ENCODE assay signal across 15 mouse cellular contexts in the genomic region with DNA sequence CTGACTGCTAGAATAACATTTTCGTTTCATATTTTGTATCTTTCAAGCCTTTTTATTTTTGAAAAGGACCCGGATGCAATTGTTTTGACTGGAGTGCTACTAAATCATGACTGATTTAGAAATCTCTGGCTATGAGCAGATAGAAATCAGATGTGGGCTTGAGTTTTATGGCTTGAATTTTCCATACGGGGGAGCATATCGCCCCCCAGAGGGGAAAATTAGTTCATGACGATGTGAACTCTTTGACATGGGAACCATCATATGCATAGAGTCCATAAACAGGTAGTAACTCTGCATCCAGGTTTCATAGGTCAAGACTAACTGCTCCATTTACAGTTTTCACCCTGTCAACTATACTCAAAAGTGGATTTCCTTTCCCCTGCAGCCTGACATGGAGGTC. TPM values are rescaled to one million over a fixed set of nuclear protein-coding genes. Genes with fewer than 3 reads are reported as not detected.
A peak's percentile ranks its signal among the peaks of the same experiment; 100 is the strongest.
DNase-seq lines count a peak whose midpoint lies in the region; ATAC-seq and TF ChIP-seq lines count a peak whose summit lies in the region.
"Had no signal": no experiment of that assay in that cellular context is flagged by ENCODE, and none has a peak within 500 bp of the region (broad histone marks: within the 10 kb centered on the region; RNA-seq: fewer than 3 reads in every experiment).

No protein-coding gene starts in this region.

- TF ChIP-seq CTCF in gastrocnemius, adult 2 months (IDR thresholded peaks at IDR 0.05) = peak; percentile 19; the same call in 1 of the 2 replicates

- no peaks in the 10 kb centered on the region for H3K4me1 ChIP-seq in lung, embryonic 15.5 days
- H3K4me1 ChIP-seq in kidney, embryonic 16.5 days (ENCODE audit: insufficient read depth, low read length) = 0 out of 2 replicates have a peak, but pooled peaks cover 3% of the 10 kb centered on the region
- H3K4me1 ChIP-seq: heart, embryonic 13.5 days; hindbrain, embryonic 10.5 days; megakaryocyte, embryonic 14.5 days; stomach, embryonic 15.5 days had no signal

- WGBS in lung, embryonic 15.5 days = 39% methylated on average over 5 of the region's 5 CpGs
- 55% methylated on average over 5 of the region's 5 CpGs for WGBS in kidney, embryonic 16.5 days

- H3K27ac ChIP-seq in gastrocnemius, adult 2 months = no peak overlapping the region
- peak overlapping the region; percentile 70 for H3K27ac ChIP-seq in lung, embryonic 15.5 days
- no peak overlapping the region; the same call in 1 of the 2 replicates for H3K27ac ChIP-seq in kidney, embryonic 16.5 days (ENCODE audit: low read length)
- H3K27ac ChIP-seq: heart, embryonic 13.5 days; hindbrain, embryonic 10.5 days; left cerebral cortex, adult 2 months; stomach, embryonic 15.5 days had no signal

- no peaks in the 10 kb centered on the region for H3K9me3 ChIP-seq in lung, embryonic 15.5 days
- no peaks in the 10 kb centered on the region for H3K9me3 ChIP-seq in kidney, embryonic 16.5 days (ENCODE audit: low read length)
- H3K9me3 ChIP-seq: heart, embryonic 13.5 days; hindbrain, embryonic 10.5 days; megakaryocyte, embryonic 14.5 days; stomach, embryonic 15.5 days had no signal

- no peak overlapping the region for H3K9ac ChIP-seq in lung, embryonic 15.5 days
- no peak overlapping the region for H3K9ac ChIP-seq in kidney, embryonic 16.5 days (replicated peaks; ENCODE audit: low read length)
- H3K9ac ChIP-seq: heart, embryonic 13.5 days; stomach, embryonic 15.5 days had no signal

- peak overlapping the region; percentile 37 for H3K4me2 ChIP-seq in lung, embryonic 15.5 days
- H3K4me2 ChIP-seq in kidney, embryonic 16.5 days (replicated peaks; ENCODE audit: low read depth, low read length) = peak overlapping the region; percentile 19; the same call in 1 of the 2 replicates
- H3K4me2 ChIP-seq: stomach, embryonic 15.5 days had no signal

- no peak for DNase-seq in gastrocnemius, adult 2 months
- DNase-seq in gastrocnemius, postnatal 25 days = no peak
- DNase-seq in lung, postnatal 4 days = no peak
- peak; percentile 5 for DNase-seq in splenic B cell, adult 2 months (ENCODE audit: low read depth, low spot score)
- no peak for DNase-seq in layer of hippocampus, postnatal 14 days (ENCODE audit: low spot score in 2 of 2)
- no peak for DNase-seq in cerebellum, postnatal 25 days
- DNase-seq: adrenal gland, adult 8-10 months; thymus, postnatal 36 days had no signal

- peak overlapping the region; percentile 13; the same call in 1 of the 2 replicates for H3K4me3 ChIP-seq in gastrocnemius, adult 2 months
- peak overlapping the region; percentile 28 for H3K4me3 ChIP-seq in lung, embryonic 15.5 days
- H3K4me3 ChIP-seq in kidney, embryonic 16.5 days (ENCODE audit: low read length) = peak overlapping the region; percentile 28
- H3K4me3 ChIP-seq: hindbrain, embryonic 10.5 days; left cerebral cortex, adult 2 months; megakaryocyte, embryonic 14.5 days; stomach, embryonic 15.5 days had no signal

- no peaks in the 10 kb centered on the region for H3K36me3 ChIP-seq in lung, embryonic 15.5 days
- H3K36me3 ChIP-seq in kidney, embryonic 16.5 days (ENCODE audit: insufficient read depth, low read length) = no peaks in the 10 kb centered on the region
- no peaks in the 10 kb centered on the region for H3K36me3 ChIP-seq in splenic B cell, adult 2 months (ENCODE audit: control insufficient read depth, insufficient read depth, low read length, poor library complexity, severe bottlenecking)
- H3K36me3 ChIP-seq: heart, embryonic 13.5 days; hindbrain, embryonic 10.5 days; stomach, embryonic 15.5 days had no signal

- intact Hi-C loops in gastrocnemius, adult 2 months (cut with DNase I) = no loop called here

- ATAC-seq in lung, embryonic 15.5 days (ENCODE audit: borderline replicate concordance, extremely low read depth, low FRiP score, low TSS enrichment) = peak; percentile 49; the same call in 1 of the 2 replicates
- no peak for ATAC-seq in kidney, embryonic 16.5 days (ENCODE audit: low FRiP score, low TSS enrichment)

- no peaks in the 10 kb centered on the region; the same call in 1 of the 2 replicates for H3K27me3 ChIP-seq in lung, embryonic 15.5 days
- H3K27me3 ChIP-seq in kidney, embryonic 16.5 days (ENCODE audit: insufficient read depth, low read length) = peaks cover 2% of the 10 kb centered on the region; the same call in 1 of the 2 replicates
- H3K27me3 ChIP-seq in splenic B cell, adult 2 months (ENCODE audit: control insufficient read depth, insufficient read depth, low read length, poor library complexity, severe bottlenecking) = no peaks in the 10 kb centered on the region
- H3K27me3 ChIP-seq: heart, embryonic 13.5 days; megakaryocyte, embryonic 14.5 days; stomach, embryonic 15.5 days had no signal

RNA-seq across cellular contexts. Expression of gene Vegfd, which starts 1.4 kb away (rescaled TPM):
- 1 to 10 TPM; 2.6 to 2.7 TPM for total RNA-seq in gastrocnemius, adult 2 months (2021)
- 1 to 10 TPM; 1.4 to 2.6 TPM for total RNA-seq in gastrocnemius, postnatal 25 days (2021)
- polyA plus RNA-seq in lung, embryonic 15.5 days (2015; fragmentation: Nextera tagmentation; extraction: Ambion mirVana) = 48.1 and 52.2 TPM in 2 replicates
- 21.7 and 22.7 TPM in 2 replicates for polyA plus RNA-seq in kidney, embryonic 16.5 days (2015; fragmentation: Nextera tagmentation; extraction: Ambion mirVana)
- total RNA-seq in layer of hippocampus, postnatal 14 days (2021) = 1 to 10 TPM; 2.7 to 2.9 TPM

RNA-seq across cellular contexts. Expression of gene Piga, which starts 45.0 kb away (rescaled TPM):
- total RNA-seq in gastrocnemius, adult 2 months (2021) = 1 to 10 TPM; 1.6 to 2.1 TPM
- 1 to 10 TPM; 2.5 to 2.8 TPM for total RNA-seq in gastrocnemius, postnatal 25 days (2021)
- 18.8 and 19.8 TPM in 2 replicates for polyA plus RNA-seq in lung, embryonic 15.5 days (2015; fragmentation: Nextera tagmentation; extraction: Ambion mirVana)
- 13.6 and 14.7 TPM in 2 replicates for polyA plus RNA-seq in kidney, embryonic 16.5 days (2015; fragmentation: Nextera tagmentation; extraction: Ambion mirVana)
- 1 to 10 TPM; 7.7 to 8.7 TPM for total RNA-seq in layer of hippocampus, postnatal 14 days (2021)
